Mouse (Mus musculus): ENCODE measurements around the gene Gpx8. TPM values are rescaled to one million over a fixed set of nuclear protein-coding genes. Genes with fewer than 3 reads are reported as not detected.
A peak's percentile ranks its signal among the peaks of the same experiment; 100 is the strongest.
"Not testable (repeated sequence)": the region's sequence is repeated elsewhere in the genome, so short reads cannot be mapped to it uniquely, and the experiment has no call there.

The Gpx8 gene
- total RNA-seq, 4 experiments from 2014 or later: 91.6 to 107 (median 101) TPM

DNA sequence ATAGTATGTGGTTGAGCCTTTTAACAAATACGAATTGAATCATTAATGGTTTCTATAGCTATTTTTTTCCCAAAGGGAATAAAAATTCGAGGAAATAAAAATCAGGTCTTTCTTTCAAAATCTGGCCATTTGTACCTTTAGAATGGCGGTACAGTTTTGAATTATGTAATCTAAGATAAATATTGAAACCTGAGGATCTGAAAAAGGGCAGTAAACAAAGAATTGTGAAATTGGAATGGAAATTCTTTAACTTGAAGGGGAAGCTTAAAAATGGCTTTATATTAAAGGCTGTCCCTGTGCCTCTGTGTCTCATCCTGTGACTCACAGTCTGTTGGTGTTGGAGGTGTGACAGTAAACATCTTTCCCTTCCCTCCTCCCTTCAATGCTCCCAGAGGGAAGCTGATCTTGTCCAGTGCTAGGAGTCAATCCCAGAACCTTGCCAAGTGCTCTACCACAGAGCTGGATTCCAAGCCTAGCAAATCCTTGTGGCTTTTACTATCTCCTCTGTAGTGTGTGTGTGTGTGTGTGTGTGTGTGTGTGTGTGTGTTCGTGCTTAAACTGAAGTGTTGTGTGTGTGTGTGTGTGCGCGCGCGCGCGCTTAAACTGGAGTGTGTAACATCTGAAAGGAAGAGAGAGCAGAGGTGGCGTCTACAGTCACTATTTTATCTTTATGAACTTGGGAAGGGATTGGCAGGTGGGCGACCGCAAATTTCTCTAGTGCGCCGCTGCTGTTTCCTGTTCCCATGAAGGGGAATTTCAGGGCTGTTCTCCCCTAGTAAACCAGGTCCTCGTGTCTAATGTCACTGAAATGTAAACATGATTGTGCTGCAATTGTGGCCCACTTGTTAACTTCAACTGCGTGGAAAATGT lies 22.7 kb downstream of the Gpx8 start:
- DNase-seq: no peak

DNA sequence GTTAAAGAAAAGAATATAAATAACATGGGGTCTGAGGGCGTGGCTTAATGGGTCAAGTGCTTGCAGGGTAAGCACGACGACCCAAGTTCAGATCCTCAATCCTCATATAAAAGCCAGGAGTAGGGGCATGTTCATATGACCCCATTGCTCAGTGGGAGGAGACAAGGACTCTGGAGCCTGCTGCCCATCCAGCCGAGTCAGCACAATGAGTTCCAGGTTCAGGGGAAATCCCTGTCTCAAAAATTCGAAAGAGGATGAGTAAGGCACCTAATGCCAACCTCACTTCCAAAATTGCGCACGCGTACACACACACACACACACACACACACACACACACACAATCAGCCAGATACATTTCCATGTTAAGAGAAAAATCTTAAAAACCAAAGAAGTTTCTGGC lies 23.7 kb downstream of the Gpx8 start:
- DNase-seq: no peak

DNA sequence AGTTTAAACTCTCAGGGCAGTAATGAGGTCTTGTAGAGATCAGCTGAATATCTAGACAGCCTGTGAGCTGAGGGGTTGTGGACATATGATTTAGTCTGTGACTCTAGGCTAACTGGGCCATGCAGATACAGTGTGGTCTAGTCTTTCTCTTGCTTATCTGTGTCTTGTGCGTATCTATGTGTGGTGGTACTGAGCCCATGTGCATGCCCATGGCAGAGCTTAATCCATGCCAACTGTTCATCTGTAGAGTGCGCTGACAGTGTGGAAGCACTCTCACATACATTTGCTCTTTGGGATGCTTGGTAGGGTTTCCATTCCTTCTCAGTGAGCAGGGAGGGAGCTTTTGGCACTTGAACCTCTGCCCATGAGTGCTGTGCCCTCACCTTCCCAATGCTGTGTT lies 24.7 kb downstream of the Gpx8 start:
- DNase-seq: no peak

DNA sequence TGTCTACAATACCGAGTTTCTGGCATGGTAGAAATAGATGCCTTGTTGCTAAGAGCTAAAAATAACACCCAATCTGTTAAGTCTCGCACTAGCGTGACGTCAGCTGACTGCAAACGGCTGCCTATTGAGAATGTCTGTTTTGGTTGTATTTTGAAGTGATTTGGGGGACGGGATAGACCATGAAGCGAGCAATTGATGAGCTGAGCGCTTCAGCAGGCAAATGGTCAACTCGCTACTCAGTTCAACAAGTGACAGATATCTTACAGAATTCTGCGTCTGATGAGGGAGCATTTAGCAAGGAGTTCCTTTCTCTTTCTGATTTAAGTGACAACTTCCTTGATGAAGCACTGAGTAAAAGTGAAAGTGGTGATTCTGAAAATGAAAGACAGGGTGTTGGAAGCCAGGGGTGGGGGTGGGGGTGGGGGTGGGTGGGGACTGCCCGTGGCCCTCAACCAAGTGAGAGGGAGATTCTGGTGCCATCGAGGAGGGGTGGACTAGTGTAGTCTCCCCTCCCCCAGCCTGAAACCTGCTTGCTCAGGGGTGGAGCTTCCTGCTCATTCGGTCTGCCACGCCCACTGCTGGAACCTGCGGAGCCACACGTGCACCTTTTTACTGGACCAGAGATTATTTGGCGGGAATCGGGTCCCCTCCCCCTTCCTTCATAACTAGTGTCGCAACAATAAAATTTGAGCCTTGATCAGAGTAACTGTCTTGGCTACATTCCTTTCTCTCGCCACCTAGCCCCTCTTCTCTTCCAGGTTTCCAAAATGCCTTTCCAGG lies 32.8 kb downstream of the Gpx8 start:
- not testable (repeated sequence) for DNase-seq

DNA sequence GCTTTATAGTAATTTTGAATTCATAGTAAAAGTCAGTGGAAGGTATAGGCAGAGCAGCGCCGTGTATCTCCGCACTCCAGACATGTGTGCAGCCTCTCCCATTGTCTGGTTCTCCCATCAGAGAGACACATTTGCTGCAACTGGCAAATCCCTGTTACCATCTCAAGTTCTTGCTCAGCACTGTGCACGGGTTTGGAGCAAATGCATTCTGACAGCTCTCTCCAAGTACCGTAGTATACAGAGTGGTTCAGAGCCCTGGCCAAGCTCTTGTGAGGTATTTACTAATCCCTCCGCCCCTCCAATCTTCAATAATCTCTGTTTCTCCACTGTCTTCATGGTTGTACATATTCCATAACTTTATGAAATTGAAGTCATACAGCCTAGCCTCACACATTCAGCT lies 33.5 kb downstream of the Gpx8 start:
- no peak for DNase-seq

DNA sequence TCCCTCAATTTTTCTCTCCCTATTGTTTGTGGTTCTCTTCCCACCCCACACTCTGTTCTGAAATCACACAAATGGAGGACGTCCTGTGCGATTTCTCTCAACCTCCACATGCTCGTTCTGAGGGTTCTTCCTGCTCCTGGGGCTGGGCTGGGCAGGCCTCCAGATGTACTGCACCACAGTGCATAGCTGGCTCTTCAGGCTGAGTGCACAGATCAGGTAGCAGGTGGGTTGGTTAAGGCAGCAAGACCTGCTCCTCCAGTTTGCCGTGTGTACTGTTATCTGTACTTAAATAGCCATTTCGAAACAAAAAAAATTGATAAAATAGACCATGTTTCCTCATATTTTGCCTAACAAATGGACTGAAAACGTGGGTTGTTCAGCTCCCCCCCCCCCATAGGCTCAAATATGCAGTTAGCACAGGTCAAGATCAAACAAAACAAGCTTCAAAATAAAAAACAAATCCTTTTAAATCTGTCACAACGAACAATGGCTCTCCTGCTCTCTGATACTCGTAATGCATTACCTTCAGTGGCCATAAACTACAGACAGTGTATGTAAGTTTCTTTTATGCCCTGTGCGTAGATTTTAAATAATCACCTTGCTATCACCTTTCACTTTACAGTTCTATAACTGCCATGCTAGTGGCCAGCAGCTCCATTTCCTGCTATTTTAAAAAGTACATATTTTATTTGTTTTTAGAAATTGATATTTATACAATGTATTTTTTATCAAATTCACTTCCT lies 45.5 kb downstream of the Gpx8 start:
- no peak for DNase-seq

DNA sequence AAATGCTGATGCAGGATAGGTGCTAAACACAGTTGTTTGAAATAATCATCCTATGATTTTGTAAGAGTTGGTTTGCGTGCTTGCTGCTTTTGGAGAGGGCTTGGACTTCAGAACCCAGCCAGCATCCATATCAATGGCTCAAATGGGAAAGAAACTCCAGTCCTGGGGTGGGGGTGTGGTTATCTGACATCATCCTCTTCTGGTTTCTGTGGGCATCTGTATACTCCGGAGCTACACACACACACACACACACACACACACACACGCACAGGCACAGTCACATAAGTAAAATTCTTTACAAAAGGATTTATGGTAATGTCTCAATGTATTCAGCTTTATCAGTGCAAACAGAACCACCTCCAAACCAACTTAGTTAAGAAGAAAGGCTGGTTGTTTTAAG lies 46.1 kb downstream of the Gpx8 start:
- no peak for DNase-seq

DNA sequence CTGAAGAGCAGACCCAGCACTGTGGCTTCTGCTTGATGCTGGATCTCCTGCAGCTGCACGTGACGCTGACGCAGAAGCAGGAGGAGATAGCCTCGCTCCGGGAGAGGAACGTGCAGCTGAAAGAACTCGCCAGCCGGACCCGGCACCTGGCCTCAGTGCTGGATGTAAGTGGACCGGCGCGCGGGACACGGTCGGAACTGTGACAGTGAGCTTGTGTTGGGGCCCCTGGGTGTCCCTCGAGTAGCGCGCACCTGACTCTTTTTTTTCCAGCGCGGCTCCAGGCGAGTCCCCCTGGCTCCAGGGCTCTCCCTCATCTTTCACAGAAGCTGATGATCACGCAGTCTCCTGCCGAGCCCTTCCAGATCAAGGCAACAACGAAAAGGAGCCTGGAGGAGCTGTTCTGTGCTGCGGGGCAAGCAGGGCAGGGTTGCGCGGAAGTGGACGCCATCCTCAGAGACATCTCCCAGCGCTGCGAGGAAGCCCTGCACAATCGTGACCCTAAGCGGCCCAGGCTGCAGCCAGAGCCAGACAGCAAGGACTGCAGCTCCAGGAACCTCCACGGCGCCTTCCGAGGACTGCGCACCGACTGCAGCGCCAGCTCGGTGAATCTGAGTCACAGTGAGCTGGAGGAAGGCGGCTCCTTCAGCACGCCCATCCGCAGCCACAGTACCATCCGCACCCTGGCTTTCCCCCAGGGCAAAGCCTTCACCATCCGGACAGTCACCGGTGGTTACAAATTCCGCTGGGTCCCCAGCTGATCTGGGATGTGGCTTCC lies 47.6 kb downstream of the Gpx8 start:
- DNase-seq: peak; percentile 18

DNA sequence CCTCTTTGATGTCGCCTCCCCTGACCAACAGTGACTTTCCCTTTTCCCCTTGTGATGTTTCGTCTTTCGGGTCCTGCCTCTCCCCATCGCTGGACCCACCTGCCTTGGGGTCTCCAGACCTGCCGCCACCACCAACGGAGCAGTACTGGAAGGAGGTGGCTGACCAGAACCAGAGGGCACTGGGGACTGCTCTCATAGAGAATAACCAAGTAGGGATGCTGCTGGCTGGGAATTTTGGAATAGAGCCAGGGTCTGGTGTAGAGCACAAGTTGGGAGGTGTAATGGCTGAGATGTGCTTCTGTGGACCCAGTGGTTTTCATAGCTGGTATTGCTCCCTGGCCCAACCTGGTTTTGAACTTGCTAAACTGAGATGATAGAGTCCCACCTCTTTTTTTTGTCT lies 48.8 kb downstream of the Gpx8 start:
- no peak for DNase-seq

DNA sequence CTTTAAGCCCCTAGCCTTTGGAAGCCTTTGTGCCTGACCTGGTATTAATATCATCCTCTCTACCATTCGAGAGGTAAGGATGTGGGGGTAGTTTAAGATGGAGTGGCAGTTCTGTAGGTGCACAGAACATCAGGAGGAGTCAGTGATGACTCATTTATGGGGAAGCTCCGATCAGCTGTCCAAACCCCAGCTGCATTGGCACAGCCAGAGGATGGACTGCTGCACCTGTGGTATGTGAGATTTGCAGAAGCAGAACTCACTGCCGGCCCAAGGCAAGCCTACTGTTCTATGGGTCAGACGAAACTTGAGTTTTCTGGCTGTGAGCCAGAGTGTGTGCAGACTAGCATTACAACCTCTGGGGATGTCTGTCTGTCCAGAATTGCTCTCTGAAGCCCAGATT lies 49.8 kb downstream of the Gpx8 start:
- DNase-seq: no peak

DNA sequence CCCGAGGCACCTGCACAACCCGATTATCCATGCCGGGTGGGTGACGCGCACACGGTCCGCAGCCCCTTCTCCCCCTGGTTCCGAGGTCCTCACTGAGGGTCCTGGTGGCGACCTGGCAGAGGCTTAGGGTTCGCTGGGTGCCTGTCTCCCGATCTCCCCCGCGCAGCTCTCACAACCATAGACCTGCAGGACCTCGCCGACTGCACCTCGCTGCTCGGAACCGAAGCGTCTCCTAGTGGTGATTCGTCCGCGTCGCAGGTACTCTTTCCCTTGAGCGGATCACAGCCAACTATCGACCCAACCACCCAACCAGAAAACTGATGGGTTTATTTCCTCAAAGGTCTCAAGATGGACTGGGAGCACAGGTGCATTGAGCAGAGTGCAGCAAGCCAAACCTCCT lies 52.0 kb downstream of the Gpx8 start:
- peak; percentile 33 for DNase-seq

DNA sequence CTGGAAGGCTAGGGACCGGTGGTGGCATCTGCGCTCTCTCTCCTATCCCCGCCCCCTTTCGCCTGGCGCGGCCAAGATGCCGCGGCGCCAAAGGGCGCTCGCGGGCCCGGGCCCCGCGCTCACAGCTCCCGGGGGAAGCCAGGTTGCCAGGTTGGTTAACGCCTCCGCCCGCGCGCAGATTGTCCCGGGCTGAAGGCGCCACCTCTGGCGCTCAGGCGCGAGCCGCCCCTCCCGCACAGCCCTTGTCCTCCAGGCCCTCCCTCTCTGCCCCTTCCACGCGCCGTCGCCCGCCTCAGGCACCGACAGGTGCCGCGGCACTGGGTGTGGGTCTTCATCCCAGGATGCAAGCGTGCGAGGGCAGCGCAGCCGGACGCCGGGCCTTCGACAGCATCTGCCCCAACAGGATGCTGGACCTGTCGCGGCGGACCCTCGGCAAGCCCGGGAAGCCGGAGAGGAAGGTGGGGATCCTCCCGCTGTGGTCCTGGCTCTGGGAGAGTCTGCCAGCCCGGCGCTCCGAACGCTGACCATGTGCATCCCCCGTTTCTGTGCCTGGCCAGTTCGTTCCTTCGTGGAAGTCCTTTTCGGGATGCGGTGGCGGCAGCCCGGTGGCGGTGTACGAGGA lies 52.6 kb downstream of the Gpx8 start, which contains the start of gene Mcidas:
Gene Mcidas, plus strand, starts transcription at position 315 of the 622 bp plus-strand sequence.
- no peak for DNase-seq

Small RNAs within 50 kb of the gene (microRNA-seq; reads per million reads assigned to microRNA genes)
- gene Mir449a (45.2 to 57.3 reads per million in 2 experiments), gene Mir449b (0 to 0.17 reads per million in 2 experiments), gene Mir449c (0 to 1.2 reads per million in 2 experiments)

Other genes starting within 250 kb of the Gpx8 start
- 100 to 1,000 TPM; 229 to 267 (median 248) TPM for gene Plpp1, start 245.6 kb downstream of the Gpx8 start, total RNA-seq (2022)
- 10 to 100 TPM; 41.7 to 54.6 (median 50.3) TPM for gene Mtrex, start 119.0 kb downstream of the Gpx8 start, total RNA-seq (2022)
- 10 to 100 TPM; 18.3 to 22.2 (median 19.1) TPM for gene Dhx29, start 119.0 kb downstream of the Gpx8 start, total RNA-seq (2022)
- gene Ccno, start 58.6 kb downstream of the Gpx8 start, total RNA-seq (2022): under 1 TPM; 0.73 to 0.87 (median 0.77) TPM
- under 1 TPM in 1 of 4 experiments, not detected in 3; 0.11 TPM for gene Mcidas, start 52.6 kb downstream of the Gpx8 start, total RNA-seq (2022)
- gene Cdc20b, start 11.3 kb downstream of the Gpx8 start, total RNA-seq (2022): not detected
- 1 to 10 TPM in 1 of 4 experiments, under 1 TPM in 2, not detected in 1; 0.46 to 1.5 (median 0.77) TPM for gene Gzma, start 54.6 kb upstream of the Gpx8 start, total RNA-seq (2022)
- 10 to 100 TPM; 20.4 to 37.6 (median 29.9) TPM for gene Esm1, start 163.2 kb upstream of the Gpx8 start, total RNA-seq (2022)
- gene Gzmk, start 179.5 kb upstream of the Gpx8 start, total RNA-seq (2022): under 1 TPM in 1 of 4 experiments, not detected in 3; 0.40 TPM
- 1 to 10 TPM in 1 of 4 experiments, under 1 TPM in 3; 0.77 to 1.6 (median 0.87) TPM for gene BC067074, start 246.7 kb upstream of the Gpx8 start, total RNA-seq (2022)